Mouse (Mus musculus) mesoderm, embryonic 11.5 days (tissue): ENCODE measurements around the gene Msrb1.
A peak's percentile ranks its signal among the peaks of the same experiment; 100 is the strongest.
"Not testable (repeated sequence)": the region's sequence is repeated elsewhere in the genome, so short reads cannot be mapped to it uniquely, and the experiment has no call there.

ENCODE experiments used
- DNase-seq: peaks from one replicate; pipeline ENCODE4 v3.0.0-alpha.2; 2012; ENCODE audit warnings: low read depth, low spot score

Gene Msrb1

GRCm38 (mm10) chr17:24736330-24737051 lies at the start of gene Msrb1:
Msrb1 (plus strand) TSS chr17:24736642.
- peak; percentile 96 for DNase-seq

GRCm38 (mm10) chr17:24687146-24687595 lies 49.3 kb upstream of the Msrb1 start:
- no peak for DNase-seq

- DNase-seq: no peak
Measured at GRCm38 (mm10) chr17:24687599-24687998, 48.8 kb upstream of the Msrb1 start.

- DNase-seq: no peak
Measured at GRCm38 (mm10) chr17:24689251-24690081, 47.0 kb upstream of the Msrb1 start, which contains the start of gene Syngr3. Syngr3 (minus strand) TSS chr17:24689955.

GRCm38 (mm10) chr17:24692385-24692784 lies 44.1 kb upstream of the Msrb1 start:
- no peak for DNase-seq

- no peak for DNase-seq
Measured at GRCm38 (mm10) chr17:24695326-24696010, 41.0 kb upstream of the Msrb1 start.

GRCm38 (mm10) chr17:24696011-24696697 lies 40.3 kb upstream of the Msrb1 start, which contains the start of the genes Gfer and Noxo1:
Gfer (minus strand) TSS chr17:24696156.
Noxo1 (plus strand) TSS chr17:24696234.
- peak; percentile 90 for DNase-seq

GRCm38 (mm10) chr17:24697985-24698384 lies 38.5 kb upstream of the Msrb1 start:
- no peak for DNase-seq

GRCm38 (mm10) chr17:24698715-24699114 lies 37.7 kb upstream of the Msrb1 start:
- no peak for DNase-seq

- no peak for DNase-seq
Measured at GRCm38 (mm10) chr17:24699473-24699872, 37.0 kb upstream of the Msrb1 start.

- DNase-seq: no peak
Measured at GRCm38 (mm10) chr17:24701251-24701650, 35.2 kb upstream of the Msrb1 start.

- no peak for DNase-seq
Measured at GRCm38 (mm10) chr17:24705821-24706220, 30.6 kb upstream of the Msrb1 start.

- peak; percentile 94 for DNase-seq
Measured at GRCm38 (mm10) chr17:24706982-24707800, 29.3 kb upstream of the Msrb1 start, which contains the start of gene Tbl3. Tbl3 (minus strand) TSS chr17:24707660.

- no peak for DNase-seq
Measured at GRCm38 (mm10) chr17:24707801-24708425, 28.5 kb upstream of the Msrb1 start.

GRCm38 (mm10) chr17:24708646-24709045 lies 27.8 kb upstream of the Msrb1 start:
- no peak for DNase-seq

GRCm38 (mm10) chr17:24715556-24715955 lies 20.9 kb upstream of the Msrb1 start:
- no peak for DNase-seq

- no peak for DNase-seq
Measured at GRCm38 (mm10) chr17:24716166-24716682, 20.2 kb upstream of the Msrb1 start.

GRCm38 (mm10) chr17:24717943-24718342 lies 18.5 kb upstream of the Msrb1 start, which contains the start of the genes Rnf151 and Rps2:
Rnf151 (minus strand) TSS chr17:24718063.
Rps2 (plus strand) TSS chr17:24718116.
- DNase-seq: no peak

GRCm38 (mm10) chr17:24718938-24719337 lies 17.5 kb upstream of the Msrb1 start:
- DNase-seq: not testable (repeated sequence)
